Mouse (Mus musculus): ENCODE results near the gene Hist1h4c.

DNA sequence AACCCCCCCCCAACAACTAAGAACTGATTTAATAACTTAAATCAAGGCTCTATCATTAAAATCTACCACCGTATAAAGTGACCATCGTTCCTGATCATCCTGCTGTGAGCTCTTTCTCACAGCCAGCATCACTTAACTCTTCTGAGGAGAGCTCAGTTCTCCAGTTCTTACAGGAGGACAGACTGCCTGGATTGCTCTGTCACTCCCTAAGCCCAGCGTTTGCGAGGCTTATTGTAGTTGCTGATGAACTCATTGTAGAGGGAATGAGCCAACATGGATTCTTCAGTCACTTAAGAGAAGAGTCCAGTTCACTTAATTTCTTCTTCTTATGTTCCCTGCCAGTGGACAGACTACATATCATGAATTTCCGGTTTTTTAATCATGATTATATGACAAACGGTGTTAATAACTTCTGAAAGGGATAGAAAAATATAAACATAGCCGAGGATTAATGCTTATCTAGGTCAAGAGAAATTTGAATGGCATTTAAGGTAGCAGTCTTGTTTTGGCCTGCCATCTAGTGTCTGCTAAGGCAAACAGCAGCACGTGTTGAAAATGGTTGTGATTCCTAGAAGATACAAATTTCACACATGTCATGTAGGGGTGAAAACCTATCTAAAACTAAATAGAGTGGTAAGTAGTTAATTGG, 34.0 kb upstream of the Hist1h4c start:
- no peak for TF ChIP-seq CTCF (IDR thresholded peaks at IDR 0.05; ENCODE audit: control insufficient read depth, insufficient read depth, insufficient replicate concordance, low read depth, low read length)
- TF ChIP-seq POLR2A (IDR thresholded peaks at IDR 0.05; ENCODE audit: control insufficient read depth, low read depth, low read length): no peak

All from testis, adult 2 months (tissue).